Mouse (Mus musculus) E14TG2a.4 (cell line): ENCODE data around the gene Mmp15.
"Not testable (repeated sequence)": the region's sequence is repeated elsewhere in the genome, so short reads cannot be mapped to it uniquely, and the experiment has no call there.

ENCODE experiments used
- H3K27me3 ChIP-seq: 2 replicates; pipeline ENCODE4 v1.6.1; 2014; ENCODE audit warnings: low read length, control low read depth; ENCODE audit not compliant: insufficient read depth
- H3K36me3 ChIP-seq: 2 replicates; pipeline ENCODE4 v1.6.1; 2014; ENCODE audit warnings: low read length, control low read depth; ENCODE audit not compliant: insufficient read depth
- H3K4me1 ChIP-seq: replicated peaks from 2 replicates; pipeline ENCODE4 v1.6.1; 2014; ENCODE audit warnings: low read depth, low read length, control low read depth
- H3K4me3 ChIP-seq: replicated peaks from 2 replicates; pipeline ENCODE4 v1.5.1; 2014; ENCODE audit warnings: mild to moderate bottlenecking, low read length
- H3K9me3 ChIP-seq: 2 replicates; pipeline ENCODE4 v1.6.1; 2014; ENCODE audit warnings: low read length, control low read depth
- CTCF ChIP-seq: conservative IDR thresholded peaks from 2 replicates; pipeline ENCODE4 v1.5.1; 2014; ENCODE audit warnings: low read length
- NANOG ChIP-seq: IDR thresholded peaks from 2 replicates; pipeline ENCODE4 v1.6.1; 2014; ENCODE audit warnings: borderline replicate concordance, low read length, mixed read lengths
- POU5F1 ChIP-seq: IDR thresholded peaks from 2 replicates; pipeline ENCODE4 v1.6.1; 2014; ENCODE audit warnings: low read length, borderline replicate concordance

Mmp15 gene

DNA sequence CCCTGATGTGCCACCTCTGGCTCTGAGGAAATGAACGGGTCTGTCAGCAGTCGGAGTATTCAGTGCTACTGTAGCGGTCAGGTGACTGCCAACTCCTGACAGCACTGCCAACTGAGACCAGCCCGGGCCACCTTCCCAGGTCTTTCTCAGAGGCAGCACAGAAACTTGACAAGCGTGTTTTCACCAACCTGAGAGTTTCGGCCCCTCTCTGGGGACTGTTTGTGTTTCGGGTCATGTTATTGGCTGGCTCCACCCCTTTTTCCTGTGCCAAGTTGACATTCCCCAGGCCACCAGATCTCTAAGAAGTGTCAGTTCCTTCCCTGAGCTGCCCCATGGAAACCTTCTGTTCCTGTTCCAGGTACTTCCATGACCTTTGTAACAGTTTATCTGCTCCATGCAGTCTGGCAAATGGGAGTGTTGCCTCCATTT lies 25.8 kb downstream of the Mmp15 start:
- peaks cover 34% of the 10 kb centered on the region for H3K4me1 ChIP-seq
- TF ChIP-seq CTCF: no peak
- no peak for TF ChIP-seq POU5F1
- no peak for TF ChIP-seq NANOG
- H3K27me3 ChIP-seq: peaks cover 1% of the 10 kb centered on the region; the same call in 1 of the 2 replicates
- no peaks in the 10 kb centered on the region for H3K9me3 ChIP-seq
- no peak overlapping the region for H3K4me3 ChIP-seq
- no peaks in the 10 kb centered on the region for H3K36me3 ChIP-seq

DNA sequence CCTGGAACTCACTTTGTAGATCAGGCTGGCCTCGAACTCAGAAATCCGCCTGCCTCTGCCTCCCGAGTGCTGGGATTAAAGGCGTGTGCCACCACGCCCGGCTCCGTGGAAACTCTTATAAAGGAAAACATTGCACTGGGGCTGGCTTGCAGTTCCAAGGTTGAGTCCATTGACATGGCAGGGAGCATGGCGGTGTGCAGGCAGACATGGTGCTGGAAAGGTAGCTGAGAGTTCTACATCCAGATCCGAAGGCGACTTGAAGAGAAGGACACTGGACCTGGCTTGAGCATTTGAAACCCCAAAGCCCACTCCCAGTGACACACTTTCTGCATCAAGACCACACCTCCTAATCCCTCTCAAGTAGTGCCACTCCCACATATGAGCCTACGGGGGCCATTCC lies 26.9 kb downstream of the Mmp15 start:
- H3K27me3 ChIP-seq, H3K4me3 ChIP-seq, H3K9me3 ChIP-seq, H3K36me3 ChIP-seq: not testable (repeated sequence)
- H3K4me1 ChIP-seq: peaks cover 23% of the 10 kb centered on the region

DNA sequence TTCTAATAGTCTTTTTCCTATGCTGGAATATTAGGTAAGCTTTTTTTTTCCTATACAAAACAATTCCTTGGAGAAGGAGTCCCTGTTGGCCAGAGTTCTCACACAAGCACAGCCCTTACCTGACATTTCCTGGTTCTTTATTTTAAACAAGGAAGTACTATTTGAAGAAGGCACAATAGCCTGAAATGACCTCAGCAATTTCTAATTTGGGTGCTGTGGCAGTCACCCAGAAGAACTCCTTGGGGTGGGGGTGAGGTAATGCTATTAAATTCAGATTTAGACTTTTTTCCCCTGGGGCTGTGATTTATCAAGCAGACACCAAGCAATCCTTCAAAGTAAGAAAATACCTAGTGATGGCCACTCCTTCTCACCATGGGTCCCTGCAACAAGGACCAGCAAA lies 28.9 kb downstream of the Mmp15 start:
- TF ChIP-seq POU5F1 (no peak), NANOG (no peak), CTCF (no peak)
- Histone ChIP-seq H3K4me1 (peaks cover 6% of the 10 kb centered on the region; the same call in 1 of the 2 replicates), H3K4me3 (no peak overlapping the region), H3K9me3 (no peaks in the 10 kb centered on the region), H3K36me3 (no peaks in the 10 kb centered on the region), H3K27me3 (no peaks in the 10 kb centered on the region)

DNA sequence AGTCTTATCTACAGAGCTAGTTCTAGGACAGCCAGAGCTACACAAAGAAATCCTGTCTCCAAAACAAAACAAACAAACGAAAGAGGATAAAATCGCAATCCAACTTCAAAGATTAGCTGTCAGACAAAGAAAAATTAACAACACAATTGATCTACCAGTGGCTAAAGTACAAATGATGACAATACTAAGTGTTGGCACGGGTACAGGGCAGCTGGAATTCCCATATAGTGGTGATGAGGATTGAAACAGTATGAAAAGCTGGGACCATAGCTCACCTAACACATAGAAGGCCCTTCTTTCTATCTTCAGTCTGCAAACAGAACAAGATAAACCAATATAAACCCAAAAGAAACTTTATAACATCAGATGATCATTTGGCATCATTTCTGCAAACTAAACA lies 29.5 kb downstream of the Mmp15 start:
- TF ChIP-seq NANOG (no peak), CTCF (no peak), POU5F1 (no peak)
- no peak overlapping the region for H3K4me3 ChIP-seq
- H3K27me3 ChIP-seq: no peaks in the 10 kb centered on the region
- no peaks in the 10 kb centered on the region; the same call in 1 of the 2 replicates for H3K4me1 ChIP-seq
- no peaks in the 10 kb centered on the region for H3K9me3 ChIP-seq
- no peaks in the 10 kb centered on the region for H3K36me3 ChIP-seq

- H3K9me3 ChIP-seq: 0 out of 2 replicates have a peak, but pooled peaks cover 4% of the 10 kb centered on the region
- no peak overlapping the region for H3K4me3 ChIP-seq
- H3K27me3 ChIP-seq: no peaks in the 10 kb centered on the region
- TF ChIP-seq NANOG (no peak), POU5F1 (no peak)
- H3K36me3 ChIP-seq: no peaks in the 10 kb centered on the region
- H3K4me1 ChIP-seq: no peaks in the 10 kb centered on the region
Observed at GRCm38 (mm10) chr8:95384501-95384900, 32.4 kb downstream of the Mmp15 start.

GRCm38 (mm10) chr8:95386037-95386436 lies 34.0 kb downstream of the Mmp15 start:
- Histone ChIP-seq H3K36me3 (no peaks in the 10 kb centered on the region), H3K4me1 (peaks cover 6% of the 10 kb centered on the region), H3K27me3 (no peaks in the 10 kb centered on the region), H3K4me3 (no peak overlapping the region), H3K9me3 (0 out of 2 replicates have a peak, but pooled peaks cover 4% of the 10 kb centered on the region)
- TF ChIP-seq POU5F1 (no peak), CTCF (no peak), NANOG (no peak)

DNA sequence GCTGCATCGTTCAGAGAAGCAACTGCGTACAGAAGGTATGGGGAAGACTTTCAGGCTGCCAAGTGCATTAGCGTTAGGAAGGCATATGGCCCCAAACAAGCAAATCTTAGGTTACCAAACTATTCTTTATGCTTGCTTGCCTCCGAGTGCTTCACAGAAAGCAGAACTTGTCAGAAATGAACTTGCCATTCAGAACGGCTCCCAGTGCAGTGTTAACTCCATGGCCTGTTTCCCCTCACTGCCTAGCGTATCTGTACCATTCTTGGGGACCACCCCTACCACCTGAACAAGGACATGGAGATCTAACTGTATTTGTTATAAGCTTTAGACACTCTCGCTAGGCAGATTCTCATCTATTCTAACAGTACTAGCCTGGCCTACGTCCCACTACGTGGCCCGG lies 35.2 kb downstream of the Mmp15 start:
- no peak for TF ChIP-seq POU5F1
- TF ChIP-seq NANOG: no peak
- no peak for TF ChIP-seq CTCF
- H3K9me3 ChIP-seq: 0 out of 2 replicates have a peak, but pooled peaks cover 4% of the 10 kb centered on the region

DNA sequence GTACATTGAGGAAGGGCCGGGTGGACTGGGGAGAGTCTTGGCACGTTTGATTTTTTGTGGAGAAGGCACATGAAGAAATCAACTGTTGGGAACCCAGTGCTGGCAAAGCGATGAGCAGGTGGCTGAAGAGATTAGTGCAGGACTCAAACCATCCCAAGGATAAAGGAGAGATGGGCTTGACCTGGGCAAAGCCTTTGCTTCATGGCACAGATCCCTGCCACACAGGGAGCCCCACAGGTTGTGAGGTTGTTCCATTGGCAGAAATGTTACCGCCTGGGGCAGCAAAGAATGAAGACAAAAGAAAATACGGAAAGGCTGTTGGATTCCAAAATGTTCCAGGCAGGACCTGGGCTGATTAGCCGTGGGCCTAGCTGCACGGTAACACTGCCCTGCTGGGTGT lies 35.9 kb downstream of the Mmp15 start:
- Histone ChIP-seq H3K9me3 (0 out of 2 replicates have a peak, but pooled peaks cover 4% of the 10 kb centered on the region), H3K4me3 (no peak overlapping the region), H3K4me1 (peaks cover 6% of the 10 kb centered on the region), H3K27me3 (no peaks in the 10 kb centered on the region; the same call in 1 of the 2 replicates), H3K36me3 (no peaks in the 10 kb centered on the region)
- TF ChIP-seq CTCF (no peak), NANOG (no peak), POU5F1 (no peak)

More for the DNA sequence above, 35.2 kb downstream of the Mmp15 start:
- Histone ChIP-seq H3K4me1 (peaks cover 6% of the 10 kb centered on the region), H3K4me3 (no peak overlapping the region), H3K27me3 (no peaks in the 10 kb centered on the region; the same call in 1 of the 2 replicates), H3K36me3 (no peaks in the 10 kb centered on the region)

DNA sequence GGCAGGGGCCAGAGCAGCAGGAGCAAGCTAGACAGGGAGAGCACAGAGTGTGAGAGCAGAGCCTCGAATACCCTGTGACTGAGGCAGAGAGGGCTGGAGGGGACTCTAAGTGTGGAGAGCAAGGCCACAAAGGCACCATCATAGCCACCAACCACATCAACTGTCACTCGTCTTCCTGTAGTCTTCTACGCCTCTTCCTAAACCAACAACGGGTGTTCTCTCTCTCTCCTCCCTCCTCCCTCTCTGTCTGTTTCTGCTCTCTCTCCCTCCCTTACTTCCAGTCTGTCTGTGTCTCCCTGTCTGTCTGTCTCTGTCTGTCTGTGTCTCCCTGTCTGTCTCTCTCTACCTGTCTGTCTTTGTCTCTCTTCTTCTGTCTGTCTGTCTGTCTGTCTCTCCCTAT lies 38.2 kb downstream of the Mmp15 start:
- Histone ChIP-seq H3K27me3 (no peaks in the 10 kb centered on the region; the same call in 1 of the 2 replicates), H3K9me3 (0 out of 2 replicates have a peak, but pooled peaks cover 4% of the 10 kb centered on the region), H3K4me1 (peaks cover 17% of the 10 kb centered on the region), H3K36me3 (no peaks in the 10 kb centered on the region), H3K4me3 (no peak overlapping the region)
- TF ChIP-seq NANOG (no peak), CTCF (no peak), POU5F1 (no peak)

- no peaks in the 10 kb centered on the region for H3K36me3 ChIP-seq
- no peak overlapping the region for H3K4me3 ChIP-seq
- TF ChIP-seq NANOG: no peak
- no peak for TF ChIP-seq CTCF
- TF ChIP-seq POU5F1: no peak
- H3K4me1 ChIP-seq: peaks cover 24% of the 10 kb centered on the region
- H3K27me3 ChIP-seq: no peaks in the 10 kb centered on the region; the same call in 1 of the 2 replicates
- 0 out of 2 replicates have a peak, but pooled peaks cover 4% of the 10 kb centered on the region for H3K9me3 ChIP-seq
Observed at GRCm38 (mm10) chr8:95391101-95391500, 39.0 kb downstream of the Mmp15 start.
